Mouse (Mus musculus): ENCODE data around the gene Sepsecs.

DNA sequence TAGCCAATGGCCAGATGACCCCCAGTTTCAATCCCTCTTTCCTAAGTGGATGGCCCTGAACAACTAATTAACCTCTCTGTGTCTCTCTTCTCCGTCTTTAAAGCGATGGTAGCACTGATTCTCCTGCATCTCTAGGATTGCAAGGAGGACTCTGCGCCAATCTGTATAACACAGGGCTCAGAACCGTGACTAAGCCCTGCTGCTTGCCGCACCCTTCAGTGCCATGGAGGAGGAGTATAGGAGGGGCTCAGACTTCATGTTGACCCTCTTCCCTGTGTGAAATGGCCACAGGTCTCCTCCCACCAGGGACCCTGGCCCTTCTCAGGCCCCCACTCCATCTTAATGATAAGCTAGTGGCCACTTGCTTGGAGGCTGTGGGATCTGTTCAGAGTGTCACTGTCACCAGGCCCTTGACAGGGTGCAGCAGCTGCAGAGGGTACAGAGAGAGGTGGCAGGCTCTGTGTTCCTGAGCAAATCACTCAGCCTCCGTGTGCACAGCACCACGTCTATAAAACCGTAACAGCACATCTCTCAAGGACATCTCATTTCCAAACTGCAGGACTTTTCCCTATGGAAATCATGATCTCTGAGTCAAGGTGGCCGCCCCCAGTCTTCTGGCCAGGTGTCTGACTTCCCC is 51.7 kb downstream of the Sepsecs start:
- TF ChIP-seq CTCF (IDR thresholded peaks at IDR 0.05; ENCODE audit: low read depth) (no peak), EP300 (IDR thresholded peaks at IDR 0.05; ENCODE audit: low read depth) (no peak)

Measured in liver, postnatal 0 days (tissue).